Mouse (Mus musculus) thymus, postnatal 0 days (tissue): ENCODE results near the gene Trim12a. TPM values are rescaled to one million over a fixed set of nuclear protein-coding genes. Genes with fewer than 3 reads are reported as not detected.

ENCODE experiments used
- polyA plus RNA-seq: library from polyadenylated mRNA; unstranded; fragments of >200 nt; fragmentation: Nextera tagmentation; extraction: Ambion mirVana; gene quantifications from 2 replicates; pipeline ENCODE4 v1.2.1, GENCODE M21; 2015

The Trim12a gene
- polyA plus RNA-seq, 1 experiment from 2014 or later, result 53.1 TPM

Other genes with a start within 250 kb of the Trim12a start
- not detected in 2 replicates for gene Olfr644, start 243.6 kb downstream of the Trim12a start, polyA plus RNA-seq
- not detected in 2 replicates for gene Olfr645, start 230.0 kb downstream of the Trim12a start, polyA plus RNA-seq
- gene Olfr646, start 210.6 kb downstream of the Trim12a start, polyA plus RNA-seq, result 0.10 TPM in 1 of 2 replicates, not detected in the other
- gene Ubqln5, start 185.6 kb downstream of the Trim12a start, polyA plus RNA-seq, result not detected in 2 replicates
- not detected in 2 replicates for gene Olfr643, start 178.1 kb downstream of the Trim12a start, polyA plus RNA-seq
- 0.10 TPM in 1 of 2 replicates, not detected in the other for gene Ubqln3, start 172.2 kb downstream of the Trim12a start, polyA plus RNA-seq
- not detected in 2 replicates for gene Ubqlnl, start 164.9 kb downstream of the Trim12a start, polyA plus RNA-seq
- gene Olfm5, start 150.6 kb downstream of the Trim12a start, polyA plus RNA-seq, result 0.45 and 0.65 TPM in 2 replicates
- gene Olfr648, start 132.1 kb downstream of the Trim12a start, polyA plus RNA-seq, result 0.08 and 0.10 TPM in 2 replicates
- not detected in 2 replicates for gene Olfr649, start 119.5 kb downstream of the Trim12a start, polyA plus RNA-seq
- gene Trim6, start 96.7 kb downstream of the Trim12a start, polyA plus RNA-seq, result 0.75 and 0.99 TPM in 2 replicates
- 10.4 and 12.0 TPM in 2 replicates for gene Trim34a, start 71.0 kb downstream of the Trim12a start, polyA plus RNA-seq
- 2.8 and 3.1 TPM in 2 replicates for gene Trim5, start 27.4 kb downstream of the Trim12a start, polyA plus RNA-seq
- 0.10 and 0.22 TPM in 2 replicates for gene Trim34b, start 14.0 kb upstream of the Trim12a start, polyA plus RNA-seq
- 7.8 and 9.6 TPM in 2 replicates for gene Trim12c, start 37.9 kb upstream of the Trim12a start, polyA plus RNA-seq
- gene Trim30b, start 54.4 kb upstream of the Trim12a start, polyA plus RNA-seq, result 0.21 and 0.46 TPM in 2 replicates
- gene Trim30c, start 85.4 kb upstream of the Trim12a start, polyA plus RNA-seq, result 0.45 and 0.74 TPM in 2 replicates
- gene Trim30a, start 149.7 kb upstream of the Trim12a start, polyA plus RNA-seq, result 15.3 and 17.9 TPM in 2 replicates
- 4.9 and 5.8 TPM in 2 replicates for gene Trim30d, start 192.4 kb upstream of the Trim12a start, polyA plus RNA-seq
- not detected in 2 replicates for gene Olfr651, start 234.7 kb upstream of the Trim12a start, polyA plus RNA-seq
- gene Olfr652, start 245.4 kb upstream of the Trim12a start, polyA plus RNA-seq, result not detected in 2 replicates